Mouse (Mus musculus): ENCODE measurements around the gene Hcls1.

Hcls1 gene

DNA sequence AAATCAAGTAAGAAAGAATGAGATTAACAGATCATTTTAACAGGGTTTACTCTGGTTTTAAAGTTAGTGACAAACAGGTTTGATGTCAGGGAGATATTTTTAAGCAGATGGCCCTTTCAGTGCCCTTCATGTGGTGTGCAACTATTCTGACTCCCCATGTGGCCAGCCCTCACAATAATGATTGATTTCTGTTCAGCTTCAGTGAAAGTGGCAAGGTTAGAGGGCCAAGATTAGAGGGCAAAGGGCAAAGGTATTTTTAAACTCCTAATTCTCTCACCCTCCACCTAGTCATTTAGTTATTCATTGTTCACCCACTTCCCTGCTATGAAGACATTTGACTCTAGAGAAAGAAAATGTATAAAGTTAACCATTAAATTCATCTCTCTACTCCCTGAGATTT lies 53.3 kb downstream of the Hcls1 start:
- no peak for DNase-seq (ENCODE audit: low read depth, low spot score)

GRCm38 (mm10) chr16:36989493-36989892 lies 54.7 kb downstream of the Hcls1 start:
- peak; percentile 4 for DNase-seq (ENCODE audit: low read depth, low spot score)

DNA sequence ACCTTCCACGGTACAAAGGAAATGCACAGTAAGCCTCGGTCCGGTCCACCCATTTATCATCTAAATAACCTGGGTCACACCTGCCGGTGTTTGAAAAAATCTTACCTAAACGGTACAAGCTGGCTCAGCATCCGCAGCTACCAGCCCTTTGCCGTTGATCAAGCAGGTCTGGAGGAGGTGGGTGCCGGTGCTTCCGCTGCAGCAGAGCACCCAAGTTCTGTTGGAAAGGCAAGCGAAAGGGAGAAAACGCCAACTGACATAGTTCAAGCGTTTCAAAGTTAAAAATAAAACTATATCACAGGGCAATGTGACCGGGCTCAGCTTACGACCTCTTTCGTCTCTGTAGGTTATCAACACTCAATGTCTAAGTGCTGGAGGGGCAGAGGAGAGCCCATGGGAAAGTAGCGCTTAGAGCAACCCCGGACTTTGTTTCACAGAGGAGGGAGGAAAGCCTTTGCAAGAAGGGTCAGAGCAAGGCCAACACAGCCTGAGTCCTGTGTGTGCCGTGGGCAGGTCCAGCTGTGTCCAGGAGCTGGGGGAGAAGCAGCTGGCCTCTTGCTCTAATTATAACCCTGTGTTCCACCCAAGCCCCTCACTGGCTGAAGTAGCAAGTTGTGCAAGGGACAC lies 55.3 kb downstream of the Hcls1 start, which contains the start of gene Fbxo40:
Gene Fbxo40, minus strand, starts transcription at position 469 of the 627 bp plus-strand sequence.
- DNase-seq (ENCODE audit: low read depth, low spot score), result no peak

GRCm38 (mm10) chr16:36997650-36998049 lies 62.9 kb downstream of the Hcls1 start:
- no peak for DNase-seq (ENCODE audit: low read depth, low spot score)

- DNase-seq (ENCODE audit: low read depth, low spot score), result no peak
Observed at GRCm38 (mm10) chr16:36999366-36999972, 64.7 kb downstream of the Hcls1 start.

DNA sequence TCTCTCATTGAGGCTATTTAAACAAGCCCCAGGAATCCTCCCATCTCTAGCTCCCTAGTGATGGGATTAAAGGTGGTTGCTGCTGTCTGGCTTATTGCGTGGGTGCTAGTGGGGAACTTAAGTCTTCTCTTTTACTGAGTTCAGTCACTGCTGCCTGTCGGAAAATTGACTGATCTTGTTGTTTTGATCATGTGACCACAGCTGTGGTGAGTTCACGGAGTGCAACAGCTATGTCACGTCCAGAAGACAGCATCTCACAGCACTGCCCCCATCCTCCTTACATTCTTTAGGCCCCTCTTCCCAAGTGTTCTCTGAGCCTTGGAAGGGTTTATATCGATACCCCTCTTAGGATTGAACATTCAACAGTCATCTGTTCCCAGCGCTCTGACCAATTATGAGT lies 74.5 kb downstream of the Hcls1 start:
- DNase-seq (ENCODE audit: low read depth, low spot score), result peak; percentile 22

GRCm38 (mm10) chr16:37010370-37010769 lies 75.6 kb downstream of the Hcls1 start:
- DNase-seq (ENCODE audit: low read depth, low spot score), result peak; percentile 74

GRCm38 (mm10) chr16:37011061-37011921 lies 76.5 kb downstream of the Hcls1 start, which contains the start of gene Polq:
Gene Polq (plus strand): TSS chr16:37011786.
- peak; percentile 96 for DNase-seq (ENCODE audit: low read depth, low spot score)

DNA sequence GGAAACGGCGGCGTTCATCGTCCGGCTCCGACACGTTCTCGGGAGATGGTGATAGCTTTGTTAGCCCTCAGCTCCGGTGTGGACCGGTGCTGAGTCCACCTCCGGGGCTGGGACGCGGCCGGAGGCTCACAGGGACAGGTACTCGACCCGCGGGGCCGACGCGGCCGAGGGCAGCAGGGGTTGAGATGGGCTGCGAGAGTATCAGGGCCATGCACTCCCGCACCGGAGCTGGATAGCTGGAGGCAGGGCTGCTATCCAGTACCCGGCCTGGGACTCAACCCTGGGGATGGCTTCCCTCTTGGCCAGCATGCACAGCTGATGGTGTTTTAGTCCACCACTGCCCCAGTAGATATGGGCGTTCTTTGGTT lies 77.1 kb downstream of the Hcls1 start:
- no peak for DNase-seq (ENCODE audit: low read depth, low spot score)

- DNase-seq (ENCODE audit: low read depth, low spot score), result no peak
Observed at GRCm38 (mm10) chr16:37012336-37012735, 77.6 kb downstream of the Hcls1 start.
